Mouse (Mus musculus) E14TG2a.4 (cell line): ENCODE measurements at regions not wholly inside any gene's neighbourhood (a gene's known extent, or its start where the extent isn't known, plus 50 kb on each side); places are given as distances from the start of the nearest gene placed in this dataset.

Experiments used
- CTCF ChIP-seq: conservative IDR thresholded peaks from 2 replicates; pipeline ENCODE4 v1.5.1; 2014; ENCODE audit warnings: low read length
- NANOG ChIP-seq: IDR thresholded peaks from 2 replicates; pipeline ENCODE4 v1.6.1; 2014; ENCODE audit warnings: borderline replicate concordance, low read length, mixed read lengths

DNA sequence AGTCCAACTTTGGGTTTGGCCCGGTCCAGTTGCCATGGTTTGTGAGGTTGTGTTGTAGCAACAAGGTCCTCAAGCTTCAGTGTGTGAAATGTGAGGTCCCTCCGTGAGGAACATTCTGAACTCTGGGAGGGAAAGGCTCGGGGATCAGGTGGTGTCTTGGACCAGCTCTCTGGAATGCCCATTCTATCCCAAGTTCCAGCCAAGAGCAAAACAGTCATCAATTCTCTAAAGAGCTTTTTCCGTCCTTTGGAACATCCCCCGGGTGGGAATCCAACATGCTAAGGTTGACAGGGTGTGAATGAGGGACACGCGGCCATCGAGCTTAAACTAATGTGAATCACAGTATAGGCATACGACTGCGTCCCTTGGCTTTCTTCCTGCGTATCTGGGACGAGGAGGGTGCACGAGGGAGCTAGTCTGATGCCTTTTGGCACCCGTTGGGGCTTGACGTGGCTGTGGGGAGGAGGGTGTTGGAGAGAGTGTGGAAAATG lies 145.4 kb downstream of the Tmx1 start:
- no peak for TF ChIP-seq CTCF
- TF ChIP-seq NANOG = no peak
